Mouse (Mus musculus): ENCODE results near the gene Gpatch3.

Gpatch3 gene

GRCm38 (mm10) chr4:133619473-133620136 is 45.1 kb downstream of the Gpatch3 start:
- no peak for DNase-seq (ENCODE audit: low read depth, low spot score)

- DNase-seq (ENCODE audit: low read depth, low spot score), result no peak
Observed at GRCm38 (mm10) chr4:133620668-133621067, 46.1 kb downstream of the Gpatch3 start.

- DNase-seq (ENCODE audit: low read depth, low spot score), result peak; percentile 61
Observed at GRCm38 (mm10) chr4:133622161-133622695, 47.7 kb downstream of the Gpatch3 start.

- DNase-seq (ENCODE audit: low read depth, low spot score), result no peak
Observed at GRCm38 (mm10) chr4:133624830-133625229, 50.3 kb downstream of the Gpatch3 start.

GRCm38 (mm10) chr4:133625621-133626071 is 51.1 kb downstream of the Gpatch3 start:
- peak; percentile 85 for DNase-seq (ENCODE audit: low read depth, low spot score)

- DNase-seq (ENCODE audit: low read depth, low spot score), result peak; percentile 86
Observed at GRCm38 (mm10) chr4:133626221-133626620, 51.7 kb downstream of the Gpatch3 start.

GRCm38 (mm10) chr4:133626621-133627020 is 52.1 kb downstream of the Gpatch3 start:
- no peak for DNase-seq (ENCODE audit: low read depth, low spot score)

- DNase-seq (ENCODE audit: low read depth, low spot score), result no peak
Observed at GRCm38 (mm10) chr4:133627039-133627438, 52.5 kb downstream of the Gpatch3 start.

- DNase-seq (ENCODE audit: low read depth, low spot score), result no peak
Observed at GRCm38 (mm10) chr4:133628517-133628916, 54.0 kb downstream of the Gpatch3 start.

GRCm38 (mm10) chr4:133629191-133629590 is 54.6 kb downstream of the Gpatch3 start:
- DNase-seq (ENCODE audit: low read depth, low spot score), result no peak

GRCm38 (mm10) chr4:133630326-133630920 is 55.9 kb downstream of the Gpatch3 start:
- DNase-seq (ENCODE audit: low read depth, low spot score), result no peak

GRCm38 (mm10) chr4:133631071-133631768 is 56.7 kb downstream of the Gpatch3 start:
- DNase-seq (ENCODE audit: low read depth, low spot score), result no peak

- DNase-seq (ENCODE audit: low read depth, low spot score), result peak; percentile 89
Observed at GRCm38 (mm10) chr4:133631769-133632411, 57.3 kb downstream of the Gpatch3 start.

- no peak for DNase-seq (ENCODE audit: low read depth, low spot score)
Observed at GRCm38 (mm10) chr4:133632483-133633327, 58.2 kb downstream of the Gpatch3 start.

- DNase-seq (ENCODE audit: low read depth, low spot score), result peak; percentile 92
Observed at GRCm38 (mm10) chr4:133633332-133634042, 58.9 kb downstream of the Gpatch3 start.

All from R1 (cell line).